Mouse (Mus musculus): ENCODE measurements around the gene Gnl1.
A peak's percentile ranks its signal among the peaks of the same experiment; 100 is the strongest.
"Not testable (repeated sequence)": the region's sequence is repeated elsewhere in the genome, so short reads cannot be mapped to it uniquely, and the experiment has no call there.

The Gnl1 gene

GRCm38 (mm10) chr17:35979401-35980362 lies at the start of gene Gnl1, which contains the start of gene Prr3:
TSS of gene Gnl1 (plus strand) at chr17:35979851.
TSS of gene Prr3 (minus strand) at chr17:35980236.
- DNase-seq: peak; percentile 95

GRCm38 (mm10) chr17:35930627-35931026 lies 49.0 kb upstream of the Gnl1 start:
- DNase-seq: no peak

DNA sequence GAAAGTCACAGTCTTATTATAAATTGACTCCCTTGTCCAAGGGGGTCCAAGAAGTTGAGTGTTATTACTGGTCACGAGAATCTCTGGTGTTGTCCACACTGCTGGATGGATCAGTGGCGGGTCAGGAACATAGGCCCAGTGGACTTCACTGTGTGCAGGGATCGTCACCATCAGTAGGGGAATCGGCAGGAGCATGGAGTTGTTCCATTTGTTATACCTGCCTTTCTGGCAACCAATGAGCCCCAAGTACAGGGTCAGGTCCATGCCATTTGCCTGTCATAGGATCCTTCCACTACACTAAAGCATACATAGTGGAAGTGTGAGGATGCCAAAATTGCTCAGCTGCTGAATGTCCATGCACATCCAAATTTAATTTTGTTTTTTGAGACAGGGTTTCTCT lies 47.0 kb upstream of the Gnl1 start:
- no peak for DNase-seq

DNA sequence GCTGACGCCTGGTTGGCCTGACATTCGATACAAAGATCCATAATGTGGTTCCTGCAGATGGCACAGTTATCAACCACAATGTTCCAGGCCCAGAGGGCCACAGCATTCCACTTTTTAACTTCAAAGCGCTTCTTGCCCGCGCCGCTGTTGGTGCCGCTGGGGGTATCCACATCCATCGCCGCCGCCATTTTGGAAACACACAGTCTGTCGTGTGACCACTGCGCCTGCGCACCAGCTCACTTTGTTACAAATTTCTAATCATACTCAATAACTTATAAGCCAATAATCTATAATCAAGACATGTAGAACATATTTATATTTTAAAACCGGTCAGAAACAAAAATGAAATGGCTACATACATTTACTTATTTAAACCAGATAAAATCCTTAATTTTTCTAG lies 43.9 kb upstream of the Gnl1 start:
- not testable (repeated sequence) for DNase-seq

GRCm38 (mm10) chr17:35937700-35938348 lies 41.8 kb upstream of the Gnl1 start:
- peak; percentile 55 for DNase-seq

DNA sequence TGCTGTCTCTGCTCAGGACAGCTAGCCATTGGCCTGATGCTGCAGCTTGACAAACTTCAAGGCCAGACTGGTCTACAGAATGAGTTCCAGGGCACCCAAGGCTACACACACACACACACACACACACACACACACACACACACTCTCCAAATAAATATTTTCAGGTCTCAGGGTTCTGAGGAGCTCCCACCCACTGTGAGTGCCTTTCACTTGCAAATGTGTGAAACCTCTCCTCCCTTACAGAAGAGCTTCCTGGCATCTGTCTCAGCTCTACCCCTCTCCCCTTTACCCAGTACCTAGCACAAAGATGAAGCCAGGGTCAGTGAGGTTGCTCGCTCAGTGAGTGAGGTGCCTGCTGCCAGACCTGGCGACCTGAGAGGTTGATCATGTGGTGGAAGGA lies 40.5 kb upstream of the Gnl1 start:
- no peak for DNase-seq

GRCm38 (mm10) chr17:35939941-35940340 lies 39.7 kb upstream of the Gnl1 start:
- DNase-seq: no peak

DNA sequence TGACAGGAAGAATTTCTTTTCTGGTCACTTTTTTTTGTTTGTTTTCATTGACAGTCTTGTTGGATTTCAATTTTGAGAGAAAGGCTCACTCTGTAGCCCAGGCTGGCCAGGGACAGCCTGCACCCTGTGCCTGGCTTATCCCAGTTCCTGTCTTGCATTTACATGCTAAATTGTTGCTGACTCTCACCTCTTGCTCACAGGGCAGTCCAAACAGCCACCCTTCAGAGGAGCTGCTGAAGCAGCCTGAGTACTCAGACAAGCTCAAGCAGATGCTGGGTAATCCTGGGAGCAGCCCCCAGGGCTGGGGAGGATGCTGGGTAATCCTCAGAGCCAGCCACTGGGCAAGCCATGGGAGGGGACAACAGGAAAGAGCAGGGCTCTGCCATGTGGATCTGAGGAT lies 28.7 kb upstream of the Gnl1 start:
- not testable (repeated sequence) for DNase-seq

- not testable (repeated sequence) for DNase-seq
These were observed 27.1 kb upstream of the Gnl1 start for GRCm38 (mm10) chr17:35952559-35952958.

GRCm38 (mm10) chr17:35954665-35955064 lies 25.0 kb upstream of the Gnl1 start:
- DNase-seq: no peak

- DNase-seq: no peak
These were observed 21.0 kb upstream of the Gnl1 start for GRCm38 (mm10) chr17:35958533-35959223.

- DNase-seq: no peak
These were observed 16.4 kb upstream of the Gnl1 start for GRCm38 (mm10) chr17:35963279-35963678.

GRCm38 (mm10) chr17:35967621-35968020 lies 12.0 kb upstream of the Gnl1 start:
- DNase-seq: no peak

GRCm38 (mm10) chr17:35969418-35970389 lies 9.9 kb upstream of the Gnl1 start, which contains the start of gene Abcf1:
TSS of gene Abcf1 (minus strand) at chr17:35969761.
- DNase-seq: peak; percentile 99

- DNase-seq: no peak
These were observed 7.5 kb upstream of the Gnl1 start for GRCm38 (mm10) chr17:35972131-35972530.

DNA sequence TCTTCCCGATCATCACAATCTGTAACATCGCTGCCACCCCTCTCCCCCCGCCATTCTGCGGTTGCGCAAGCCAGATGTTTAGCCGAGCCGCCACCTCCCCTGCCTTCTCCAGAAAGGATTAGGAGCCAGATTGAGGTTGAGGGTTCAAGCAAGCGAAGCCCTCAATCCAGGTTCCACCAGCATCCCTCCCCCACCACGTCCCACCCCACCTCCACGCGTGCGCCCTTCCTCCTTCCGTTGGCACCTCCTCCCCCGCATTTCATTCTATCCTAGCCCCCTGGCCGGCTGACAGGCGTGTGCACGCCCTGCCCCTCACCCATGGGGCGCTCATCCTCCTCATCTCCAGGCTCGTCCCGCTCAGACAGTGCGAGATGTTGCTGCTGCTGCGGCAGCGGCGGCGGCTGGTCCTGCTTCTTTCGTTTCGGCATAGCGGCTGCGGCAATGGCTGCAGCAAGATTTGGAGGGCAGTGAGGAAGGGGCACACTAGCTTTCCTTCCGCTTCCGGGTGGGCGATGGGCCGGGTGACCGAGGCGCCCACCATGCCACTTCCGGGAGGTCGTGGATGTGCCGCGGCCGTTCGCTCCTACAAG lies 745 bp upstream of the Gnl1 start:
- peak; percentile 90 for DNase-seq

DNA sequence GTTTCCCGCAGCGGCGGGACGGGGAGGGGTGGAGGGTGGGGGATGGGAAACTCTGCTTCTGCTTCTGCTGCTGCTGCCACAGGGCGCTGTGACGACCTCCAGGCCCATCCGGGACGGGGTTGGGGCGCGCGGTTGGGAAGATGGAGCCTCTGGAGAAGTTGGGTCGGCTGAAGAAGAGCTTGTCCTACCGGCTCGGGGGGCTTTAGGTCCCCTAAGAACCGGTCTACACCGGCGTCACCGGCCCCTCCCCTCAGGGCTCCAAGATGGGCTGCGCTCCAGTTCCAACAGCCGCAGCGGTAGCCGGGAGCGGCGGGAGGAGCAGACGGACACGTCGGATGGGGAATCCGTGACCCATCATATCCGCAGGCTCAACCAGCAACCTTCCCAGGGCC lies 708 bp downstream of the Gnl1 start:
- DNase-seq: peak; percentile 69

GRCm38 (mm10) chr17:35981776-35982175 lies 2.1 kb downstream of the Gnl1 start:
- DNase-seq: no peak

GRCm38 (mm10) chr17:35991781-35992180 lies 12.1 kb downstream of the Gnl1 start:
- DNase-seq: peak; percentile 55

- peak; percentile 86 for DNase-seq
These were observed 14.0 kb downstream of the Gnl1 start for GRCm38 (mm10) chr17:35993675-35994074.

GRCm38 (mm10) chr17:35994175-35994878 lies 14.7 kb downstream of the Gnl1 start:
- DNase-seq: peak; percentile 89

Measured in lung, postnatal 10 days (tissue).